Mouse (Mus musculus): Measurements from ENCODE around the gene Zfp618.

Zfp618 gene

DNA sequence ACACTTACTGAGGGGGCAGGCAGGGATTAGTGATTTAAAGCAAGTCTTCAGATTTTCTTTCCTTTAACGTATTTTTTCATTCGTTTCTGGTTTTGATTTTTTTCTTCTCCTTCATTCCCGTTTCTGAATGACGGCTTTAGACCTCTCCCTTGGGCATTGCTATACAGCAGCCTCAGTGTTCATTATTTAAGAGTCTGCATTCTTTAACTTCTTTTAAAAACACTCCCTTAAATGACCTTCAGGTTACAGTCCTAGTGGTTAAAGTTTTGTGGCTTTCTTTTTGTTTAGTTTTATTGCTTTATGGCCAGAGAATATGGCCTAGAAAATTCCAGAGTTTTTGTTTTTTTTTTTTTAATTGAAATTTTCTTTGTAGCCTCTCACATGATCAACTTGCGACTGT is 64.8 kb downstream of the Zfp618 start:
- DNase-seq (ENCODE audit: low read depth, low spot score) = no peak

DNA sequence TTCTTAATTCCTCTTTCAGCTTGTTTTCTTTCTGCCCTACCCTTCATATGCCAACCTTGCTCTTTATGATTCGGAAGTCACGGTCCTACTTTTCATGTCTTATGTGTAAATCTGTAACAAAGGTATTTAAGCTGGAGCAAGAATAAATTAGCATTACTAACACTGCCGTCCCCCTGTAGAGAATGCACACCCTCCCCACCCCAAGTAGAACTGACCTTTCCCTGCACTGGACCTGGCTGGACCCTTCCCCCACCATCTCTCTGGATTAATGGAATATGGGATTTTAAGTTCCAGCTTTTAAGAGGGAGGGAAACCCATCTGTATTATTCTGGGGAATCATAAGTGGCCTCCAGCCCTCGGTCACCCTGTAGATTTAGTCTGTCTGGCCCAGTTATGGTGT is 65.9 kb downstream of the Zfp618 start:
- DNase-seq (ENCODE audit: low read depth, low spot score) = no peak

DNA sequence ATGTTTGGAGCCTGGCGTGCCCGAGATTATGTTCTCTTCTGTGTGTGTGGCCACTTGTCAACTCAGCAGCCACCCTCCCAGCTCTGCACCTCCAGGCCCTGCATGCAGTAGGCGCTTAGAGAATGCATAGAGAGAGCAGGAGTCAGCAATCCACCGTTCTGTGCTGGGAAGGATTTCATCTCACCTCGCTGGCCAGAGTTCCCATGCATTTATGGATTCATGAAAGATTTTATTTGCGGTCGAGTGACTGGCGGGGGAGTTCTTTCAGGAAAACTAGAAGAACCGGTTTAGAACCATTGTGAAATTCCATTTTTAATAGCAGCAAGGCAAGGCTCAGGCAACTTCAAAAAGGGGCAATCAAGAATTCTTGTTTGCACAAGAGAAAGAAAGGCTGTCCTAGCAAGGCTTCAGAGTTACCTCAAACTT is 67.2 kb downstream of the Zfp618 start:
- DNase-seq (ENCODE audit: low read depth, low spot score) = no peak

DNA sequence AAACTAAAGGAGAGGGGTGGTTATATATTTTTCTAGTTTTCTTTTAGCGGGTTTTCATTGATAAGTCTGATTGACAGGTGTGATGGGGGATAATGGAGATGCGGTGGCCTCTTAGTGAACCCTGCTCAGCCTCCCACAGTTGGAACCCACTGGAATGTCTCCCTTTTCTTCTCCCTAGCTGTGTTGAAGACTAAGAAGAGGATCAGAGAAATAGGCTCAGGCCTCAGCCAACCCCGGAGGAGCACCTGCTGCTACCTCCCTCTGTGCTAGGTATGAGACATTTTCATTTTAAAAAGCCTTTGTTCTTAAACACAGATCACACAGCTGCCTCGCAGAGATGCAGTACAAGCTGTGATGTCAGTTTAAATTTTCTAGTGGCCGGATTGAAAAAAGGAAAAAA is 68.4 kb downstream of the Zfp618 start:
- no peak for DNase-seq (ENCODE audit: low read depth, low spot score)

DNA sequence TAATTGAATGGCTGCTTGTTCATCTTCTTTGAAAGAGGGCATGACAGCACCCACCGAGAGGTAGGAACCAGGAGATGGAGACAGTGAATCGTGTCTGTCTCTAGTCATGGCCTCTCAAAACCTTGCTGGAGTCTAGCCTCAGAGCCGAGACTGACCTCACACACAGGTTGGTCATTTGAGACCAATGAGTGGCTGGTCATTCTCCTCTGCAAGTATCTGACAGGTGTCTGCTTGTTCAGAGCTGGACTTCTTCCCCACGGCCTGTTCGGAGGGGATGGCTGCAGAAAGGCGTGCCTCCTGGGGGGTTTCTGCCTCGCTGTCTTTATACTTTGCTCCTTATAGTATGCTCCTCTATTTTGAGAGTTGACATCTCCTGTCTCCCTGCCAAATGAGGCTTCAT is 70.6 kb downstream of the Zfp618 start:
- DNase-seq (ENCODE audit: low read depth, low spot score) = no peak

DNA sequence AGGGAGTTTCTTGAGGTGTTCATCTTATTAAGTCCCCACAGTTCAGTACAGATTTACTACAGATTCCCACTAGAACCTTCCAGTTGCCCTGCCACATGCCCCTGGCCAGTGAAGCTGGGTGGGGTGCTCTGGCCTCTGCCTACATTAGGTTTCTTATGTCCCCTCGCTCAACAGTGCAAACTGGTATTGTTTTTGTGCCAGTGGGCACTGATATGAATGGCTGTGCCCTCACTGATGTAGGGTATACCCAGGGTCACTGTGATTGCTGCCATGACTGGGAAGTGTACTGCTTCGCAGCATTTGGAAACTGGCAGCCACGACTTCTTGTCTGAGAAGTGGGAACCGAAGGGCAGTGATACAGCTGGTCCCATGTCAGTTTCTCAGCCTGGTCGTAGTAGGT is 71.4 kb downstream of the Zfp618 start:
- DNase-seq (ENCODE audit: low read depth, low spot score) = no peak

DNA sequence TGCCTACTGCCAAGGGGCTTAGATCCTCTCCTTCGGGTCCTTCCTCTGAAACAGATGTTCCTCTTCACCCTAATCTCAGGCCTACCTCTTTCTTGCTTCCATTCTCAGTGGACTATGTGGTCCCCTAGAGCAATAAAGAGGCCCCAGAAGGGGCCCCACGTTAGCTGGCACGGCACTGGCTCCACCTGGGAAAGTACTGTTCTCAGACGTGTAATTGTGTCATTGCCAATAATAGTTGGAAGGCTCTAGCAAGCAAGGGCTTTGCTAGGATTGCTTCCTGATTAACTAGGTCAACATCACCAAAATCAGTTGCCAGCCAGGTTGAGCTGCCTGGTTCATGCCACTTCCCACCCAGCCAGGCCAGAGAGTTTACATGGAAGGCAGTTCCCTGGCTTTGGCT is 72.2 kb downstream of the Zfp618 start:
- DNase-seq (ENCODE audit: low read depth, low spot score) = no peak

DNA sequence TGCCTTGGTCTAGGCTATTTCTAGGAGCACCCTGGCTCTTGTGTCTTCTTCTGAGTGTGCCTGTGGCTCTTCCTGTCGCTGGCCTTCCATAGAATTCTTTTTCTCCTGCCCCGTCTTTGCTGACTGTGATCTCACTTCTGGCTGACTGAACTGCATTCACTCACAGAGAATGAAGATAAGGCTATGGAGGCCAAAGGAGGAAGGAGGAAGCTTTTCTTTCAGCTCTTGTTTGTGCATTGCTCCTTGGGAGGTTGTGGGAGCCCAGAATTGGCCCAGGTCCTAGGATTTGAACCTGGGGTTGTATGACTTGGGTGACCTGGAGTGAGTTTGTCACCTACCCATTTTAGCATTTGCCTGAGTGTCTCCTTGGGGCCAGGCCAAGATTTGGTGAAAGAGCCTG is 72.9 kb downstream of the Zfp618 start:
- no peak for DNase-seq (ENCODE audit: low read depth, low spot score)

DNA sequence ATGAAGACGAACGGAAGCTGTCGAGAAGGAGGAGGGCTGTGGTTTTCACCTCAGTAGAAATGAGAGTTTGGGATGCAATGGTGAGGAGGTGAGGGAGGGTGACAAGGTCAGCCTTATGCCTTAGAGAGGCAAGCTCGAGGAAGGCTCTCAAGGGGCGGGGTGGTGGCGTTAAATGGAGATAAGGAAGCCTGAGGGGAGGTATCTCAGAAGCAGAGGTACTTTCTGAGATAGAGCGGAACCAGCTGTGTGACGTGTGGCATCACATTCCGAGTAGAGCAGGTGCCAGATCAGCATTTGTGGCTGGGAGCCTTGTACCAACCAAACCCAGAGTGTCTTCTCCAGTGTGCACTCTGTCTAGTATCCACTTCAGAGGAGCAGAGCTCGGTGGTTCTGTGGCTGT is 73.6 kb downstream of the Zfp618 start:
- no peak for DNase-seq (ENCODE audit: low read depth, low spot score)

DNA sequence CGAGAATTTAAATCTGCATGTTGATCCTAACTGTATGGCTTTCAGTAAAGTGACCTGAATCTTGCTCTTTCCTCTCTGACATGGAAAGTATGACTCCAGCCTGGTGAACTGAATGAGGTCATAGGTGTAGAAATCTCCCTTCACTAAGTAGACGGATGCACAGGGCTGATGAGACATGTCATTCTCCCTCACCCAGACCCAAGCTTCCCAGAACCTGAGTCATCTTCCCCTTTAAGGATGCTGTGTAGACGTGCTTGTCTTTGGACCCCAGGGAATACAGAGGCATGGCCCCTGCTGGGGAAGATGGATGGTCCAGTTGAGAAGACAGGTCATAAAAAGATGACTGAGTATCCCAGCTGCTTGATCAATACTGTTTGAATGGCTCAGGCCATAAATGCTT is 83.2 kb downstream of the Zfp618 start:
- DNase-seq (ENCODE audit: low read depth, low spot score) = no peak

DNA sequence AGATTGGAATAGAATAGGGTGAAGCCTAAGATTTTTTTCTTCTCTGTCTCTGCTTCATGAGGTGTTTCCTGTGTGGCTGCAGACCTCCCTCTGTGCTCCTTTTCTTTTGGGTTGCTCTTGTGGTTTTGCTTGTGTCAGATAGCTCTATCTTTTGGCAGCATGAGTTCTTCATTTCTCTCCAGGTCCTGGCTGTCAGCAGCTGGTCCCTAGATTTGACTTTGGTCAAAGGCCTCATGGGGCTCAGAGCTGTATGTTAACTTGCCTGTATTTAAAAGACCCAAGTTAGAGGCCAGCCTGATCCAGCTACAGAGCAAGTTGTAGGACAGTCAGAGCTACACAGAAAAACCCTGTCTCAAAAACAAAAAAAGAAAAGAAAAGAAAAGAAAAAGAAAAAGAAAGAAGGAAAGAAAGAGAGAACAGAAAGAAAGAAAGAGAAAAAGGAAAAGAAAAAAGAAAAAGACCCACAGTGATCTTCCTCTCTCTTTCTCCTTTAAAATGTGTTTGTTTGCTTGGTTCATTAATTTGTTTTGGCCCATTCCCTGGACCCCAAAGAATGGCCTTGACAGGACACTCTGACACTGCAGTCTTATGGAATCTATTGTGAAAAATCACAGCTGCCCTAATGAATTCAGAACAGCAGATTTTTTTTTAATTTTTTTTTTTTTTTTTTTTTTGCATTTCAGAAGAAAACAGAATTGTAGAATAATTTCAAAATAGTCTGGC is 84.4 kb downstream of the Zfp618 start:
- DNase-seq (ENCODE audit: low read depth, low spot score) = no peak

DNA sequence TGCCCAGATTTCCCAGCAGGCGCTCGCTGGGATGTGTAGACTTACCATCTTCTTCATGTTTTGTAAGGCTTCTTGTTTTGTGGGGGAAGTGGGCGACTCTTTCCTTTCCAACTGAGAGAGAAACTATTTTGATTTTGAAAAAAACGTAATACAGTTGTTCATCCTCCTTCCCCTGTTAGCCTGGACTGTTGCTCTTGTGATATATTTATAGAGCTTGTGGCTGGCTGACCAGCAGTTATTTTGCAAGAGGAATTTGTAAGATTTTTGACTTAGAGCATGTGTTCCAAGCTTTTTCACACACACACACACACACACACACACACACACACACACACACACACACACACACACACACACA is 84.9 kb downstream of the Zfp618 start:
- no peak for DNase-seq (ENCODE audit: low read depth, low spot score)

DNA sequence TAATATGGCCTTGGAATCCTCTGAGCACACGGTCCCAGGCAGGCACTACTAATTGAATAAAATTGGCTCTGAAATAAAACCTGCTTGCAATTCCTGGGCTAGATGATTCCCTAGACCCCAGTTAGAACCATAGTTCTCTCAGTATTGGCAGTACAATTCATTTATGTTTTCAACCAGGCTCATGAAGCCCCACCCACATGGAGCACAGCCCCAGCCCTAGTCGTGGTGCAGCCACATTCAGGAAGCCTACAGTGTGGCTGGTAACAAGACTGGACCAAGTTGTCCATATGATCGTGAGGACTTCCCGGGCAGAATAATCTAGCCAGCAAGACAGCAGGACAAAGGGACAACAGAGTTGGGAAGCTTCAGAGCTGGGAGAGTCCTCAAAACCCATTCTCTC is 85.6 kb downstream of the Zfp618 start:
- no peak for DNase-seq (ENCODE audit: low read depth, low spot score)

DNA sequence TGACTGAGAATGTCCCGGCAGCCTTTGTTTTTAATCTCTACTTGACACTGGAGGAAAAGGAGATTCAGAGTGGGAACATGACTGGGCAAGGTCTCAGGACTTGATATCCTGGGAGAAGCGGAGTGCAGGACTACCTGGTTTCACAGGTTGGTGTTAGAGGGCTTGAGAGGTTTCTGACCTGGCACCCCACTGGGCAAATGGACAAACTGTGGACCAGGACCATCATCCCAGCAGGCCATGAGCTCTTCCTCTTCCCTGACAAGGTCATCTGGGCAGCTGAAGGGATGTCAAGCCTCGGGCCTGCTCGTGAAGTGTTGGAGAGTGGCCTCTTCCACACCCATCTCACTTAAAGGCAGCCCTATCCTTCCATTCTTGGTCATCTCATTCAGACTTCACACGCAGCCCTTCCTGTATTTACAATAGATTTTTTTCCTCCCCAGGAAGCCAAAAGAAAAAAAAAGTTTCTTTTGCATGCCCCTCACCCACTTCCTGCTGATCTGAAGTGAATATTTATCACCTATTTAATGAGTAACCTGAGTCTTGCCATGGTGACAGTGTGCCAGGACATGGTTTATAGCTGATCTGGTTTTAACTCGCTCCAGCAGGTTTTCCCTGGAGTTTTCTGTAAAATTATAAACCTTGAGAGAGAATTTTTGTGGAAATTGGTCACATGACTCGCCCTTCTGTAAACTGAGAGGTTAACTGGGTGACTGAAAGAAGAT is 86.7 kb downstream of the Zfp618 start:
- no peak for DNase-seq (ENCODE audit: low read depth, low spot score)

DNA sequence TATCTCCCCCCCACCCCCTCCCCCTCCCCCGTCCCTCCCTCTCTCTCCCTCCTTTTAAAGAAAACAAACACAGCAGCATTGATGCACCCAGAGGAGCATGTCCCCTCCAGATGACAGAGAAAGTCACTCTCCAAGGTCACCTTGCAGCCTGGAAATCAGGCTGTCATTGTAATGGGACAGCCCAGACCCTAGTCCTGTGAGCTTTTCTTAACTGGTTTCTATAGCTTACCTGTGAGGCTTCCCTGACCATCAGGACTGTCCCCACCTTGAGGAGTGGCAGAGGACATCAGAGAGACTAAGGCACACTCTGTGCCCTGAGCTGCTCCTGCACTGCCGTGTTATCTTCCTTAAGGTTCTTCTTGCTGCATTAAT is 87.3 kb downstream of the Zfp618 start:
- no peak for DNase-seq (ENCODE audit: low read depth, low spot score)

DNA sequence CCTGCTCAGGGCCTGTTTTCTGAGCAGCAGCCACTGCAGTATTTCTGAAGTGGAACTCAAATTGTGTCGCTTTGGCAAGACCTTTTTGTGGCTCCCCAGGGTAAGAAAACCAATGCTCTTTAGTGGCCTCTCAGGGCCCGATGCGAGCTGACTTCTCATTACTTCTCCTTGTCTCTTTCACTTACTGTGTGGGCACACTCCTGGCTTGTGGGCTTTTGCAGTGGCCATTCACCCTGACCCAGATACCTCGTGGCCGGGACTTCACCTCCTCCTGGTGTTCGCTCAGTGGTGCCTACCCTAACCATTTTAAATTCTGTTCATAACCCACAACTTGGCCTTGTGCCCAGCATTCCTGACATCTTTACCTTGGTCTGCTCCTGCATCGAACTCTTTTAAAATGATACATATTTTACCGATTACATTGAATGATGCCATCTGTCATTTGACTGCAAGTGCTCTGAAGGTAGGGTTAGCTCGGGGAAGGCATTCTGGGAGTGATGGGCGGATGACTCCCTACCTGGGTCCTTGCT is 89.9 kb downstream of the Zfp618 start:
- DNase-seq (ENCODE audit: low read depth, low spot score) = no peak

DNA sequence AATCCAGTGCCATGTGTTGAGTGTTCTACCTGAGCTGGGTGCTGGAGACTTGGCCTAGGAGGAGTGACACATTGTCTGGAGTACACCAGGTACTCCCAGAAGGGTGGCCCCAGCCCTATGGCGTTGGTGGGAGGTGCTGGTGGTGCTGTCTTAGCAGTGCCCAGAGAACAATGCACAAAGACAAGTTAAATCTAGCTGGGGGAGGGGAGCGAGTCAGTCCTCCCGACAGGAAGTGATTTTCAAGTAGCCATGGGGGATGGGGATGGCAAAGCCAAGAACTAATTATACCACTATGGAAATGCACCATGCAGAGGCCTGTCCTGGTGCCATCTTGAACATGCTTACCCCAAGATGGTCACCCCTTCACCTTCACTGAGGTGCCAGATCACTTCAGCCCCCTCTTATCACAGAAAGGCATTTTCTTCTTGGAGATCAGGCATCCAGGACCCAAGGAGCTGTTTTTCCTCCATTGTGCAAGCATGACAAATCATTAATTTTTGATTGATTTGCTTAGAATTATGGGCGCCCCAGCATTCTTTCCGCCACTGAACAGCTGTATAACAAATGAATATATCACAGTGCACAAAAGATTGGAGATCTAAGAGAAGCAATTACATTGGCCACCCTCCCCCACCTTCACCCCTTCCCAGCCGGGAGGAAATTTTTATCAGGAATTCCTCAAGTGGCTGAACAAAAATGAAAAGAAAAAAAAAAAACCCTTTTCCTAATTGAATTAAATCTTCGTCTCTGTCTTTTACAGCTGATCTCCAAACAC is 91.5 kb downstream of the Zfp618 start:
- no peak for DNase-seq (ENCODE audit: low read depth, low spot score)

DNA sequence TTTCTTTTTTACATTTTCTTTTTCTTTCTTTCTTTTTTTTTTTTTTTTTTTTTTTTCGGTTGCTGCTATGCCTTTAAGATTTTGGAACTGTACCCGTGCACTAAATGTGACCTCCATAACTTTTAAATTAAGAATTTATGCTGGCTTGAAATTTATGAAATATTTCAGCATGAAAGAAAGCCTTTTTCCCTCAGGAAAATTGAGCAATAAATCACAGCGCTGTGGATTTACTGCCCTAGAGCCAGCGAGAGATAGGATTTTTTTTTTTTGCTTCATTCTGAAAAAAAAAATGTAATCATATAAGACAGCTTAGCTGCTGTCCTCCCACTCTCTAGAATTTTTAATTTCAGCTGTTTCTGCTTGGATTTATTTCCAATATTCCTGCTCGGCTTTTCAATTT is 92.2 kb downstream of the Zfp618 start:
- no peak for DNase-seq (ENCODE audit: low read depth, low spot score)

DNA sequence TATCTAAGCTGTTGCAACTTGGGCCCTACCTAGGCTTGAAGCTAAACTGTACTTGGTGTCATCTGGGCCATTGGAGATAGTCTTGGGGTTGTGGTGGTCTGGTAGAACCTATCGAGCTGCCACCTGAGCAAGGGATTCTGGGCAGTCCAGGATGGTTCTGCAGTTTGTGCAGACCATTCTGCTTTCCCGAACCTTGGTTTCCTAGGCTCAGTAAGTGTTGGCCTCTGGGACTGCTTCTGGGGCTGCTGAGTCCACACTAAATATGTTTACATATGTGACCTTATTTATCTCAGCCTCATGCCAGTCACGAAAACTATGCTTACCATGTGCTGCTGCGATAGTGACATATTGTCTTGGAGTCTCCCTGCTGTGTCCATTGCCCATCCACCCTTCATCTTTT is 93.3 kb downstream of the Zfp618 start:
- DNase-seq (ENCODE audit: low read depth, low spot score) = no peak

DNA sequence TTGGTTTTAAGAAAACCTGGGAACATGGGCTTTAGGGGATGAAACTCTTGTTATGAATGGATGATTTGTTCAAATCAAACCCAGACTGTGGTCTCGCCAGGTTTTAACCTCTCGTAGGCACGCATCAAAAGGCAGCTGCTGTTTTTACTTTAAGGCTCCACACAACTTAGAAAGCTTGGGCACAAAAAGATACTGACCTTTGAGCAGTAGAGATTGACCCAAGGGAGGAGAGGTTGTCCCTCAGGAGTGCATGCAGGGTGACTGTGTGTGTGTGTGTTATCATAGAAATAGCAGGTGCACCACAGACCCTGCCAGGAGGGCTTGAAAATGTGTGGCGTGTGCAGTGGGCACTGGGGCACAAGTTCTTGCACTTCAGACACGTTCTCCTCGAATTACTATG is 95.0 kb downstream of the Zfp618 start:
- DNase-seq (ENCODE audit: low read depth, low spot score) = no peak

DNA sequence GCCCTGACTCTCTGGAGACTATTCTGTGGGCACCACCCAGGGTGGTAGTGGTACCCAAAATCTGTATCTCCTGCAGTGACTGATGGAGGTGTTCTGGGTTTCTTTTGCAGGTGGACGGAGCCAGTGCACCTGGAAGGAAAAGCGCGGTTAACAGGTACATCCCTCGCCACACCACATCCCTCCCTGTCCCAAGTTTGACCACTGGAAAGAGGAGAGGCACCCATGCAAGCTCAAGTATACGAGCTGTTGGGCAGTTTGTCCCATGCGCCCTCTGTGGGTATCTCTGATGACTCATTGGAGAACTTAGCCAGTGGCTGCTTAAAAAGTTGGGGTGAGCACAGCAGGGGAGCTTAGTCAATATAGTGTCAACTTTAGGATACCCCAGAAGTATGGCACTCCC is 96.0 kb downstream of the Zfp618 start:
- DNase-seq (ENCODE audit: low read depth, low spot score) = no peak

DNA sequence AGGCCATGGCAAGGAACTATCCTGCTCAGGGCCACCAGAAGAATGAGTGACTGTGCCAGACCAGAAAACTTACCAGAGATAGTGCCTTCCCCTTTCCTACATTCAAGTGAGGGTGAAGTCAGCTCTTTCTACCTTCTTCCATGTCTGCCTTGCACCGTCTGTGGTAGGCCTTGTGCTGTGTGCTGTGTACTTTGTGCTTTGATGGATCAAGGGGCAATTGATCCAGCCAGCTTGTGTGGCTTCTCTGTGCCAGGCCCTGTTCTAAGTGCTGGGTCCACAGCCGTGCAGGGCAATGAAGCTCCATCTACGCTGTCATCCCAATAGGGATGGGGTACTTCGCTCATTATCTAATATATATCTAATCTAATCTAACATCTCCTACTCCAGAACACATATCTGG is 98.0 kb downstream of the Zfp618 start:
- DNase-seq (ENCODE audit: low read depth, low spot score) = no peak

DNA sequence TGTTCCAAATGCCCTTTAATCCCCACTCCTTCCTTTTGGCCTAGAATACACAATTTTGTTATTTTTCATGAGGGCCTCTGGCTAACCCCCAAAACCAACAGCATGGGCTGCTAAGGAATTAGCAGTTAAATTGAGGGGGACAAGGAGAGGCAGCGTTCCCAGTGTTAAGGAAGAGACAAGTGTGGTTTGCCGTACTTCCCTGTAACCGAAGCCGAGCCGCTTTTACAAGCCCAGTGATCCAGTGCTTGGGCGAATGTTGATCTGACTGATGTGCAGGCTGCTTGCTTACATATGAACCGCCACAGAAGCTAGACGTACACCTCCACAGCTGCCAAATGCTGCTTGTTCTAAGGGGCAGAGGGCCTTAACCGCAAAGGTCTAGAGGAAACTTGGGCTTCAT is 99.5 kb downstream of the Zfp618 start:
- DNase-seq (ENCODE audit: low read depth, low spot score) = no peak
